Mouse (Mus musculus) gastrocnemius, postnatal 25 days (tissue): ENCODE results near the gene Apoc4. TPM values are rescaled to one million over a fixed set of nuclear protein-coding genes. Genes with fewer than 3 reads are reported as not detected.

Experiments used
- DNase-seq: peaks from one replicate; pipeline ENCODE4 v3.0.0; 2022
- total RNA-seq, 2 experiments: library from RNA; stranded (reverse); gene quantifications; 1 replicate in 1 of 2; 2 replicates in 1 of 2; pipeline ENCODE4 v1.2.3; 2021

The Apoc4 gene
- total RNA-seq, 2 experiments from 2014 or later = not detected

- peak; percentile 96 for DNase-seq
Observed at GRCm38 (mm10) chr7:19628536-19629360, 52.5 kb downstream of the Apoc4 start.

GRCm38 (mm10) chr7:19628192-19628535 is 53.1 kb downstream of the Apoc4 start:
- no peak for DNase-seq

Other genes with a start within 250 kb of the Apoc4 start
- gene Mark4, start 222.7 kb downstream of the Apoc4 start, total RNA-seq = 10 to 100 TPM; 13.2 to 13.8 TPM
- under 1 TPM; 0.56 to 0.67 TPM for gene Exoc3l2, start 218.1 kb downstream of the Apoc4 start, total RNA-seq
- gene Bloc1s3, start 173.1 kb downstream of the Apoc4 start, total RNA-seq = 1 to 10 TPM; 1.7 to 1.9 TPM
- 10 to 100 TPM in 1 of 2 experiments, 1 to 10 TPM in 1; 8.8 to 10.6 TPM for gene Trappc6a, start 173.1 kb downstream of the Apoc4 start, total RNA-seq
- gene Nkpd1, start 163.6 kb downstream of the Apoc4 start, total RNA-seq = not detected
- 10 to 100 TPM; 34.5 to 38.6 TPM for gene Ppp1r37, start 118.4 kb downstream of the Apoc4 start, total RNA-seq
- under 1 TPM; 0.28 to 0.40 TPM for gene Zfp296, start 104.2 kb downstream of the Apoc4 start, total RNA-seq
- gene Gemin7, start 103.9 kb downstream of the Apoc4 start, total RNA-seq = 10 to 100 TPM; 58.1 to 58.5 TPM
- 10 to 100 TPM; 11.2 to 12.4 TPM for gene Clasrp, start 77.0 kb downstream of the Apoc4 start, total RNA-seq
- 1 to 10 TPM; 4.4 to 5.8 TPM for gene Relb, start 52.0 kb downstream of the Apoc4 start, total RNA-seq
- 10 to 100 TPM; 36.3 to 47.0 TPM for gene Clptm1, start 16.4 kb downstream of the Apoc4 start, total RNA-seq
- gene Apoc2, start 3.5 kb downstream of the Apoc4 start, total RNA-seq = not detected
- gene Gm44805, start 56 bp downstream of the Apoc4 start, total RNA-seq = not detected
- 1 to 10 TPM in 1 of 2 experiments, not detected in 1; 3.7 TPM for gene Apoc1, start 11.2 kb upstream of the Apoc4 start, total RNA-seq
- 100 to 1,000 TPM in 1 of 2 experiments, 10 to 100 TPM in 1; 53.5 to 108 TPM for gene Apoe, start 17.7 kb upstream of the Apoc4 start, total RNA-seq
- gene Tomm40, start 34.0 kb upstream of the Apoc4 start, total RNA-seq = 10 to 100 TPM; 45.1 to 45.4 TPM
- gene Nectin2, start 69.0 kb upstream of the Apoc4 start, total RNA-seq = 1 to 10 TPM; 2.1 to 3.9 TPM
- gene Bcam, start 89.5 kb upstream of the Apoc4 start, total RNA-seq = 10 to 100 TPM; 25.3 to 33.9 TPM
- not detected for gene Cblc, start 115.3 kb upstream of the Apoc4 start, total RNA-seq
- gene Bcl3, start 141.3 kb upstream of the Apoc4 start, total RNA-seq = 1 to 10 TPM; 1.2 TPM
- gene Gm19345, start 170.5 kb upstream of the Apoc4 start, total RNA-seq = not detected
- not detected for gene Ceacam16, start 179.8 kb upstream of the Apoc4 start, total RNA-seq
- gene Ceacam19, start 206.5 kb upstream of the Apoc4 start, total RNA-seq = not detected
- gene Pvr, start 239.7 kb upstream of the Apoc4 start, total RNA-seq = 1 to 10 TPM; 5.6 to 6.1 TPM